In genomic region chr5:125745727-125746126, GRCm38 (mm10) we compare ENCODE assay signal across 11 mouse cellular contexts.
DNase-seq lines count a peak whose midpoint lies in the region; ATAC-seq and TF ChIP-seq lines count a peak whose summit lies in the region.
"Had no signal": no experiment of that assay in that cellular context is flagged by ENCODE, and none has a peak within 500 bp of the region (broad histone marks: within the 10 kb centered on the region; RNA-seq: fewer than 3 reads in every experiment).

No protein-coding gene starts in this region.

- 60% methylated on average over 7 of the region's 7 CpGs for WGBS in limb, embryonic 10.5 days

- H3K27me3 ChIP-seq in Patski = no peaks in the 10 kb centered on the region
- H3K27me3 ChIP-seq in limb, embryonic 10.5 days (ENCODE audit: low read depth, poor library complexity, severe bottlenecking) = no peaks in the 10 kb centered on the region
- H3K27me3 ChIP-seq: embryonic facial prominence, embryonic 15.5 days; liver, embryonic 12.5 days had no signal

- H3K27ac ChIP-seq in layer of hippocampus, adult 2 months = no peak overlapping the region
- H3K27ac ChIP-seq in limb, embryonic 10.5 days = no peak overlapping the region
- H3K27ac ChIP-seq: embryonic facial prominence, embryonic 15.5 days; heart, embryonic 10.5 days; liver, embryonic 12.5 days had no signal

- peak; percentile 15 for DNase-seq in adrenal gland, postnatal 10 days
- no peak for DNase-seq in adrenal gland, postnatal 4 days (ENCODE audit: low spot score in 2 of 2)
- peak in 1 of 2 experiments; percentile 32 for DNase-seq in layer of hippocampus, adult 2 months (ENCODE audit: low spot score in 2 of 2)
- DNase-seq in layer of hippocampus, adult 18-20 months (ENCODE audit: low spot score in 2 of 2) = no peak
- DNase-seq in Patski (ENCODE audit: low read depth, low spot score) = no peak
- peak; percentile 32 for DNase-seq in limb, embryonic 10.5 days (ENCODE audit: low spot score)
- no peak for DNase-seq in heart, adult 18-20 months
- no peak for DNase-seq in layer of hippocampus, adult 9-11 months

- TF ChIP-seq CTCF in layer of hippocampus, adult 2 months (conservative IDR thresholded peaks at IDR 0.05) = peak; percentile 65
- TF ChIP-seq CTCF in Patski (IDR thresholded peaks at IDR 0.05) = peak; percentile 41

- ATAC-seq in Patski = no peak
- ATAC-seq: liver, embryonic 12.5 days had no signal

- CTCF ChIA-PET in Patski (lab: Charles Lee) = no interaction called here

- H3K36me3 ChIP-seq in limb, embryonic 10.5 days = no peaks in the 10 kb centered on the region
- H3K36me3 ChIP-seq: embryonic facial prominence, embryonic 15.5 days; heart, embryonic 10.5 days; liver, embryonic 12.5 days had no signal

- no peak overlapping the region for H3K4me3 ChIP-seq in layer of hippocampus, adult 2 months
- H3K4me3 ChIP-seq in limb, embryonic 10.5 days = no peak overlapping the region
- H3K4me3 ChIP-seq: embryonic facial prominence, embryonic 15.5 days; heart, embryonic 10.5 days; liver, embryonic 12.5 days had no signal

- in situ Hi-C loops in Patski (cut with MboI; ENCODE audit: low pct_unique_long_range_greater_than_20kb) = no loop called here

- POLR2A ChIA-PET in Patski (lab: Charles Lee) = no interaction called here

- no peaks in the 10 kb centered on the region for H3K9me3 ChIP-seq in limb, embryonic 10.5 days (replicated peaks)
- H3K9me3 ChIP-seq: embryonic facial prominence, embryonic 15.5 days had no signal

- no peaks in the 10 kb centered on the region for H3K4me1 ChIP-seq in limb, embryonic 10.5 days
- H3K4me1 ChIP-seq: embryonic facial prominence, embryonic 15.5 days; heart, embryonic 10.5 days; liver, embryonic 12.5 days had no signal

Comparison
In these comparisons a context has a peak if more than half of its experiments do, and no peak if none do; other contexts are left out.
1. DNase-seq: peak in adrenal gland, postnatal 10 days (single experiment) and limb, embryonic 10.5 days (single experiment); none in adrenal gland, postnatal 4 days (0 of 2), layer of hippocampus, adult 18-20 months (0 of 2), Patski (single experiment), heart, adult 18-20 months (0 of 2) and layer of hippocampus, adult 9-11 months (single experiment).